Mouse (Mus musculus) neutrophil, adult 5-6 weeks (primary cell): ENCODE data around the gene Zfp977. TPM values are rescaled to one million over a fixed set of nuclear protein-coding genes. Genes with fewer than 3 reads are reported as not detected.
"Not testable (repeated sequence)": the region's sequence is repeated elsewhere in the genome, so short reads cannot be mapped to it uniquely, and the experiment has no call there.

Source experiments
- ATAC-seq: fragments of 151-379, 151-347 bp; 2 replicates; pipeline ENCODE4 v1.8.0; 2017; ENCODE audit warnings: mild to moderate bottlenecking, moderate TSS enrichment; ENCODE audit not compliant: insufficient number of reproducible peaks, poor library complexity, low FRiP score, severe bottlenecking; ENCODE audit errors: extremely low read depth
- total RNA-seq: library from RNA; stranded (forward); fragments of 200-1000 nt; gene quantifications from 2 replicates; pipeline ENCODE4 v1.2.3, GENCODE M21; 2017

Gene Zfp977
- 0.58 TPM in 1 of 2 replicates, not detected in the other for total RNA-seq

- not testable (repeated sequence) for ATAC-seq
Observed at GRCm38 (mm10) chr7:42592413-42592812, at the start of gene Zfp977. TSS of gene Zfp977 (minus strand) at chr7:42592547.

- ATAC-seq: not testable (repeated sequence)
Observed at GRCm38 (mm10) chr7:42631031-42631430, 38.7 kb upstream of the Zfp977 start.

- not testable (repeated sequence) for ATAC-seq
Observed at GRCm38 (mm10) chr7:42595666-42596065, 3.3 kb upstream of the Zfp977 start.

- not testable (repeated sequence) for ATAC-seq
Observed at GRCm38 (mm10) chr7:42591311-42591710, 1.0 kb downstream of the Zfp977 start.

- no peak for ATAC-seq
Observed at GRCm38 (mm10) chr7:42578488-42578887, 13.9 kb downstream of the Zfp977 start, which contains the start of gene Gm21028. TSS of gene Gm21028 (minus strand) at chr7:42578588.

GRCm38 (mm10) chr7:42551766-42552165 lies 40.6 kb downstream of the Zfp977 start:
- no peak for ATAC-seq

Other genes starting within 250 kb of the Zfp977 start
- not detected in 2 replicates for gene 4933421I07Rik, start 144.4 kb downstream of the Zfp977 start, total RNA-seq
- 13.1 and 15.0 TPM in 2 replicates for gene Zfp141, start 86.8 kb downstream of the Zfp977 start, total RNA-seq
- not detected in 2 replicates for gene Gm21028, start 14.0 kb downstream of the Zfp977 start, total RNA-seq
- 0.25 and 0.70 TPM in 2 replicates for gene Zfp976, start 50.0 kb upstream of the Zfp977 start, total RNA-seq
- 2.0 and 2.1 TPM in 2 replicates for gene Zfp975, start 100.2 kb upstream of the Zfp977 start, total RNA-seq
- gene Gm17067, start 134.5 kb upstream of the Zfp977 start, total RNA-seq: not detected in 2 replicates
- not detected in 2 replicates for gene Vmn2r62, start 201.0 kb upstream of the Zfp977 start, total RNA-seq